Mouse (Mus musculus) cerebellum, adult 8-10 months (tissue): ENCODE results near the gene Wdr90.

ENCODE experiments used
- DNase-seq: peaks from one replicate; pipeline ENCODE4 v3.0.0; 2022

Wdr90 gene

GRCm38 (mm10) chr17:25843636-25844395, 17.5 kb downstream of the Wdr90 start:
- DNase-seq, result peak; percentile 61

- DNase-seq, result no peak
Measured at GRCm38 (mm10) chr17:25843122-25843521, 18.2 kb downstream of the Wdr90 start.

GRCm38 (mm10) chr17:25842509-25842908, 18.8 kb downstream of the Wdr90 start:
- no peak for DNase-seq

- no peak for DNase-seq
Measured at GRCm38 (mm10) chr17:25841117-25841880, 20.0 kb downstream of the Wdr90 start, which contains the start of gene Gm20683. Gm20683 (minus strand) TSS chr17:25841763.

GRCm38 (mm10) chr17:25840519-25840918, 20.8 kb downstream of the Wdr90 start:
- DNase-seq, result no peak

- no peak for DNase-seq
Measured at GRCm38 (mm10) chr17:25839455-25840235, 21.7 kb downstream of the Wdr90 start.

- no peak for DNase-seq
Measured at GRCm38 (mm10) chr17:25838904-25839303, 22.4 kb downstream of the Wdr90 start.

GRCm38 (mm10) chr17:25837533-25837932, 23.8 kb downstream of the Wdr90 start:
- no peak for DNase-seq

- DNase-seq, result peak; percentile 84
Measured at GRCm38 (mm10) chr17:25837076-25837410, 24.3 kb downstream of the Wdr90 start, which contains the start of gene Rhbdl1. Rhbdl1 (minus strand) TSS chr17:25837295.

GRCm38 (mm10) chr17:25836397-25837075, 24.8 kb downstream of the Wdr90 start:
- DNase-seq, result no peak

GRCm38 (mm10) chr17:25835816-25836215, 25.5 kb downstream of the Wdr90 start:
- DNase-seq, result no peak

GRCm38 (mm10) chr17:25835301-25835700, 26.0 kb downstream of the Wdr90 start:
- DNase-seq, result no peak

GRCm38 (mm10) chr17:25834595-25835222, 26.6 kb downstream of the Wdr90 start:
- DNase-seq, result peak; percentile 59

GRCm38 (mm10) chr17:25833961-25834594, 27.2 kb downstream of the Wdr90 start:
- DNase-seq, result peak; percentile 52

- DNase-seq, result no peak
Measured at GRCm38 (mm10) chr17:25833291-25833663, 28.0 kb downstream of the Wdr90 start, which contains the start of gene Stub1. Stub1 (minus strand) TSS chr17:25833404.

GRCm38 (mm10) chr17:25832436-25833290, 28.6 kb downstream of the Wdr90 start:
- DNase-seq, result peak; percentile 99

- peak; percentile 64 for DNase-seq
Measured at GRCm38 (mm10) chr17:25831451-25832281, 29.6 kb downstream of the Wdr90 start.

- DNase-seq, result no peak
Measured at GRCm38 (mm10) chr17:25830806-25831431, 30.4 kb downstream of the Wdr90 start.

GRCm38 (mm10) chr17:25830200-25830753, 31.0 kb downstream of the Wdr90 start:
- no peak for DNase-seq
